Mouse (Mus musculus): ENCODE results near the gene Ss18l1. TPM values are rescaled to one million over a fixed set of nuclear protein-coding genes. Genes with fewer than 3 reads are reported as not detected.

The Ss18l1 gene
- 1.5 TPM for polyA plus RNA-seq (2014; fragmentation: Illumina TruSeq; extraction: RNeasy Lipid Tissue Mini Kit (QIAGEN cat#74804); ENCODE audit: insufficient read depth, low read depth, low replicate concordance)

DNA sequence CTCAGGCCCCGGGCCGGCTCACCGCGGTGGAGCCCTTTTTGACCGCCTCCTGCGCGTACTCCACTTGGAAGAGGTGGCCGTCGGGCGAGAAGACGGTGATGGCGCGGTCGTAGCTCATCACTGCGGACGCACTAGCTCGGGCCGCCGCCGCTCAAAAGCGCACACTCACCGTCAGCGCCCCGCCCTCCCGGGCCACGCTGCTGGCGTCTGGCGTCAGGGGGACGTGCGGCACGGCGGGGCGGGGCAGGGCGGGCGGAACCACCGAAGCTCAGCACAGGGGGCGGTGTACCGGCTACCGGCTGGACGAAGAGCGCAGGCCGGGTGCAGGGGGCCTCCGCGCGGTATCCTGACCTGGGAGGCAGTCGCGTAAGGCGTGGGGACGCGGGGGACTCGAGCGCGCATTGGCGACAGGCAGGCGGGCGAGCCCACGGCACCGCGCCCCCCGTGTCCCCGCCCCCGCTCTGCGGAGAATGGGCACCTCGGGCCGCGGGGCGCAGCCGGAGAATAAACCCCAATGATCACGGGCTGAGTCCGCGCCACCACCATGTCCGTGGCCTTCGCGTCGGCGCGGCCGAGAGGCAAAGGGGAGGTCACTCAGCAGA lies at the start of gene Ss18l1, which contains the start of gene Psma7:
TSS of gene Ss18l1 (plus strand) at position 254 of the 602 bp plus-strand sequence.
TSS of gene Psma7 (minus strand) at position 178 of the 602 bp plus-strand sequence.

DNA sequence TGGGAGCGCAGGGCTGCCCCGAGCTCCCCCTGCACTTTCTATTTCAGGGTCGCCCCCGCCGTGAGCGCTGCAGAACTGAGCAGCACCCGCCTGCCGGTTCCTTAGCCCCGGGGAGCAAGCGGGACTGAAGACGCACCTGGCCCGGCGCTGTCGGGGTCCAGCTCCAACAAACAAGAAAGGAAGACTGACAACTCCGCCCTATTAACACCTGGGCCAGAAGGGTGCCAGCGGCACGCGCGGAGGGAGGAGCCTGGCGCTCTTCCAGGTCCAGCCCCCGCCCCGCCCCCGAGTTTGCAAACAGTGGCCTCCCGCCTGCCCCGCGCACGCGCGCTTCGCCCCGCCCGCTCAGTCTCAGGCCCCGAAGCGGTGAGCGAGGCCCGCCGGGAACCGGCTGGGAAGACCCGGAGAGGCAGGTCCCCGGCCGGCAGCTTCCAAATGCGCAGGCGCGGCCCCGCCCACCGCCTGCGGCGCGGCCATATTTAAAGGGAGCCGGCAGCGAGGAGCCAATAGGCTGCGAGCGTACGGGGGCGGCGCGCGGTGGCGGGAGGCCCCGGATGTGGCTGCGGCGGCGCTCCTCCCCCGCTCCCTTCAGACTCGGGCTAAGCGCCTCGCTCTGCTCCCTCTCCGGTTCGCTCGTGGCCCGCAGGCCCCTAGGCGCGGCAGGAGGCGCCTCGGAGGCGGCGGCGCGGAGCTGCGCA lies 17.8 kb upstream of the Ss18l1 start, which contains the start of gene Lsm14b:
TSS of gene Lsm14b (plus strand) at position 587 of the 698 bp plus-strand sequence.

DNA sequence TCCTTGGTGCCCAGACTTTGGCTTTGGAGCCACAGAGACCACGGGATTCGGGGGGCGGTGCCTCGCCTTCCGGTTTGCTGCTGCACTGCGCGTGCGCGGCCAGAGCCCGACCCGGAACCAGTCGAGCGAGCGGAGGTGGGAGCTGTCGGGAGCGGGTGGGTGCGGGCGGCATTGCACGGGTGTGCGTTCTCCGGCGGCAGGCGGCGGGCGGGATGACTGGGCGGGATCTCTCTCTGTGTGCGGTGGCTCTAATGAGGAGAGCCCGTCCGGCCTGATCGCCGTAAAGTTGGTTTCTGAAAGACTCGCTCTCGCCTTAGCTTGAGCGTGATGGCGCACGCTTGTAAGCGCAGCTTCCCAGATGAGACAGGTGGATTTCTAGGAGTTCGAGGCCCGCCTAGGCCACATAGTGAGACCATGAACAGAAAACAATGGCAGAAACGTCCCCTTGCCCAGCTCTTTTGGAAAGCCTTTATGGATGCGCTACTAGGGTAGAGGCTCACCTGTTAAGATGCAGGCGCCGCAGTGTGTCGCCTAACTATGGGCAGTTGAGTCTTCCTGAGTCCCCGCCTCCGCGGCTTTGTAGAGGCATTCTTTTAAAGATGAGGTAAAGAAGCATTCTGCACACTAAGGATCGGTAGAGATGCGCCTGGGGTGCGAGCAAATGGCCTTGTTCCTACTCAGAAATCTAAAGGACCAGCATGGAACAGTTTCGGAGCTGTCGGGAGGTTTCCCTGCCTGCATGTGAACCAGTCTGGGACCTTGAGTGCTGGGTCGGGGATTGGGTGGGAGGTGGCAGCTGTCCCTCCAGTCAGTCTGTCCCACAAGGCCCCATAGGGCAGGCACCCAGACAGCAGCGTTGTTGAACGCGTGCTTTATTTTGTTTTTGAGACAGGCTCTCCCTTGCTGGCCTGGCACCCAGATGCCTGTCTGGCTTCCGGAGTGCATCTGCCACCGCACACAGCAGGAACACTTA lies 28.5 kb downstream of the Ss18l1 start, which contains the start of gene Mtg2:
TSS of gene Mtg2 (plus strand) at position 108 of the 973 bp plus-strand sequence.

DNA sequence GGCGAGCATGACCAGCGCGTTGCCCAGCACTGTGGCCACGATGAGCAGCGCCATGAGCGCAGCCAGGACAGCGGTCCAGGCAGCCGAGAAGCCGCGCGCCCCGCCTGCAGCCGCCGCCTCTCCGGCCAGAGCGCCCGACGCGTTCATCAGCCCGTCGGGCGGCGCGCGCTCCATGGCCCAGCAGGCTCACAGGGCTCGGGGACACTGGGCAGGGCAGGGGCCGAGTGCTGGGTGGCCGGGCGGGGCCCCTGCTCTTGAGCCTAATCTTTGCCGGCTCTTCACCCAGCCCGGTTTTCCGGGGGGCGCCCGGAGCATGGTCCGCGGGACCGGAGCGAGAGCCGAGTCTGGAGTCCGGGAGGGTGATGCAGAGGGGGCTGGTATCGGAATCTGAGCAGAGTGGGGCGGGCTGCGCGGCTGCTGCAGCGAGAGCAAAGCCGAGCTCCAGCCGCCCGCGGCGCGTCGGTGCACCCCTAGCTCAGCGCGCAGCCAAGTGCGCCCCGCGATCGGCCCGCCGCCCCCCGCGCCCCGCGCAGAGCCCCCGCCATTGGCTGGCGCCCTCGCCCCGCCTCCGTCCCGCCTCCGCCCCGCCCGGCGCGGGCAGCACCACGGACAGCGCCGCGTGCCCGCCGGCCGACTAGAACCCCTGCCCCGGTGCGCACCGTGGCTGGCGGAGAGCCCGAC lies 61.8 kb downstream of the Ss18l1 start, which contains the start of gene Hrh3:
TSS of gene Hrh3 (minus strand) at position 511 of the 681 bp plus-strand sequence.

DNA sequence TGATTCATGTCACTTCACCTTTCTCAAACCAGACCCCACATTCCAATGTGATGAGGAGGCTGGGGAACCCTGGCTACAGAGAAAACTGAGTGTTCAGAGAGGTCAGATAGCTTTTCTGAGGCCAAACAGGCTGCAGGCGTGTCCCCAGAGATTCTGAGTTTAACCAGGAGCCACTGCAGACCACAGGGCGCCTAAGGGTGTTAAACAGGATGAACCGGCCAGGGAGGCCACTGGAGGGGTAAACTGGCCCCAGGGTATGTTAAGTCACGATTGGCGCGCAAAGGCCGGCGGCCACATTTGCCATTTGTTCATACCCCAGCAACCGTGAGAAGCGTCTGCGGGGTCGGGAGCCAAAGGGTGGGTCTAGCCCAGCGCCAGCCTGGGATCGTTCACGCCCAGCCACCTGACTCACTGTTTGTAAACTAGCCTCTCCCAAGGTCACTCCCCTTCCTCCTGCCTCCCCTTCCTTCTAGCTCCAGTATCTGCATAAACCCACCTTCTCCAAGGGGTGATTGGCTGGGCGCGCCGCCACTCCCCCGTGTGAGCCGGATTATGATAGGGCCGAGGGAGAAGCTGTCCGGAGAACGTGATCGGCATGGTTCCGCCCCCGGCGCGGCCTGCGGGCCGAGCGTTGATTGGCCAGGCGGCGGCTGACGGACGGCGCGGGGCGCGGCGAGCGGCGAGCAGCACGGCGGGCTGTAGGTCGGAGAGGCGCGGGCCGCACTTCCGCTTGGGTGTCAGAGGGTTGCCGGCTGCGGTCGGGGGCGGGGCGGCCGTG lies 76.5 kb downstream of the Ss18l1 start, which contains the start of gene Osbpl2:
TSS of gene Osbpl2 (plus strand) at position 646 of the 778 bp plus-strand sequence.

Other genes starting within 250 kb of the Ss18l1 start
- 8.2 TPM for gene Taf4, start 65.9 kb upstream of the Ss18l1 start, polyA plus RNA-seq (2014; fragmentation: Illumina TruSeq; extraction: RNeasy Lipid Tissue Mini Kit (QIAGEN cat#74804); ENCODE audit: insufficient read depth, low read depth, low replicate concordance)
- gene Lsm14b, start 17.5 kb upstream of the Ss18l1 start, polyA plus RNA-seq (2014; fragmentation: Illumina TruSeq; extraction: RNeasy Lipid Tissue Mini Kit (QIAGEN cat#74804); ENCODE audit: insufficient read depth, low read depth, low replicate concordance): 27.4 TPM
- 214 TPM for gene Psma7, start 76 bp upstream of the Ss18l1 start, polyA plus RNA-seq (2014; fragmentation: Illumina TruSeq; extraction: RNeasy Lipid Tissue Mini Kit (QIAGEN cat#74804); ENCODE audit: insufficient read depth, low read depth, low replicate concordance)
- gene Mtg2, start 28.1 kb downstream of the Ss18l1 start, polyA plus RNA-seq (2014; fragmentation: Illumina TruSeq; extraction: RNeasy Lipid Tissue Mini Kit (QIAGEN cat#74804); ENCODE audit: insufficient read depth, low read depth, low replicate concordance): 15.8 TPM
- gene Hrh3, start 62.0 kb downstream of the Ss18l1 start, polyA plus RNA-seq (2014; fragmentation: Illumina TruSeq; extraction: RNeasy Lipid Tissue Mini Kit (QIAGEN cat#74804); ENCODE audit: insufficient read depth, low read depth, low replicate concordance): not detected
- 22.9 TPM for gene Osbpl2, start 76.8 kb downstream of the Ss18l1 start, polyA plus RNA-seq (2014; fragmentation: Illumina TruSeq; extraction: RNeasy Lipid Tissue Mini Kit (QIAGEN cat#74804); ENCODE audit: insufficient read depth, low read depth, low replicate concordance)
- 64.0 TPM for gene Adrm1, start 129.0 kb downstream of the Ss18l1 start, polyA plus RNA-seq (2014; fragmentation: Illumina TruSeq; extraction: RNeasy Lipid Tissue Mini Kit (QIAGEN cat#74804); ENCODE audit: insufficient read depth, low read depth, low replicate concordance)
- gene Lama5, start 183.3 kb downstream of the Ss18l1 start, polyA plus RNA-seq (2014; fragmentation: Illumina TruSeq; extraction: RNeasy Lipid Tissue Mini Kit (QIAGEN cat#74804); ENCODE audit: insufficient read depth, low read depth, low replicate concordance): 51.5 TPM
- gene Rps21, start 214.9 kb downstream of the Ss18l1 start, polyA plus RNA-seq (2014; fragmentation: Illumina TruSeq; extraction: RNeasy Lipid Tissue Mini Kit (QIAGEN cat#74804); ENCODE audit: insufficient read depth, low read depth, low replicate concordance): 2,570 TPM
- 10.9 TPM for gene Cables2, start 231.0 kb downstream of the Ss18l1 start, polyA plus RNA-seq (2014; fragmentation: Illumina TruSeq; extraction: RNeasy Lipid Tissue Mini Kit (QIAGEN cat#74804); ENCODE audit: insufficient read depth, low read depth, low replicate concordance)
- gene Rbbp8nl, start 247.4 kb downstream of the Ss18l1 start, polyA plus RNA-seq (2014; fragmentation: Illumina TruSeq; extraction: RNeasy Lipid Tissue Mini Kit (QIAGEN cat#74804); ENCODE audit: insufficient read depth, low read depth, low replicate concordance): 0.29 TPM

Data from lung, adult 10 weeks (tissue).